Mouse (Mus musculus) adipocyte (in vitro differentiated cells): ENCODE measurements around the gene BC048507.
"Not testable (repeated sequence)": the region's sequence is repeated elsewhere in the genome, so short reads cannot be mapped to it uniquely, and the experiment has no call there.

Source experiments
- DNase-seq: peaks from one replicate; pipeline ENCODE4 v3.0.0-alpha.2; 2016; ENCODE audit warnings: low spot score

The BC048507 gene

GRCm38 (mm10) chr13:67863026-67863425 is at the start of gene BC048507:
Gene BC048507 (plus strand): TSS chr13:67863326.
- no peak for DNase-seq

GRCm38 (mm10) chr13:67813710-67814660 is 49.1 kb upstream of the BC048507 start, which contains the start of gene Zfp273:
Gene Zfp273 (plus strand): TSS chr13:67813740.
- peak; percentile 91 for DNase-seq

- DNase-seq, result peak; percentile 54
Measured at GRCm38 (mm10) chr13:67818636-67819035, 44.5 kb upstream of the BC048507 start.

- DNase-seq, result no peak
Measured at GRCm38 (mm10) chr13:67830911-67831336, 32.2 kb upstream of the BC048507 start, which contains the start of gene Gm10037. Gene Gm10037 (plus strand): TSS chr13:67831106.

GRCm38 (mm10) chr13:67833137-67833536 is 30.0 kb upstream of the BC048507 start:
- DNase-seq, result not testable (repeated sequence)

GRCm38 (mm10) chr13:67843775-67844118 is 19.4 kb upstream of the BC048507 start:
- DNase-seq, result no peak

GRCm38 (mm10) chr13:67844119-67844852 is 18.8 kb upstream of the BC048507 start:
- DNase-seq, result peak; percentile 76

- DNase-seq, result no peak
Measured at GRCm38 (mm10) chr13:67844853-67845194, 18.3 kb upstream of the BC048507 start.

- DNase-seq, result no peak
Measured at GRCm38 (mm10) chr13:67850361-67850760, 12.8 kb upstream of the BC048507 start.

- no peak for DNase-seq
Measured at GRCm38 (mm10) chr13:67853130-67853529, 10.0 kb upstream of the BC048507 start.

GRCm38 (mm10) chr13:67853983-67854382 is 9.1 kb upstream of the BC048507 start:
- no peak for DNase-seq

- no peak for DNase-seq
Measured at GRCm38 (mm10) chr13:67857317-67857716, 5.8 kb upstream of the BC048507 start.

- no peak for DNase-seq
Measured at GRCm38 (mm10) chr13:67862508-67862907, 618 bp upstream of the BC048507 start.

GRCm38 (mm10) chr13:67864764-67865350 is 1.7 kb downstream of the BC048507 start:
- DNase-seq, result no peak

- DNase-seq, result no peak
Measured at GRCm38 (mm10) chr13:67867899-67868298, 4.8 kb downstream of the BC048507 start.

GRCm38 (mm10) chr13:67876049-67876698 is 13.0 kb downstream of the BC048507 start:
- DNase-seq, result not testable (repeated sequence)

GRCm38 (mm10) chr13:67876699-67877254 is 13.7 kb downstream of the BC048507 start:
- no peak for DNase-seq

GRCm38 (mm10) chr13:67883966-67884365 is 20.8 kb downstream of the BC048507 start:
- DNase-seq, result no peak

- no peak for DNase-seq
Measured at GRCm38 (mm10) chr13:67909759-67910158, 46.6 kb downstream of the BC048507 start.
